Mouse (Mus musculus) heart, postnatal 0 days (tissue): Measurements from ENCODE around the gene Neu4.

ENCODE experiments used
- CTCF ChIP-seq: IDR thresholded peaks from 2 replicates; pipeline ENCODE4 v1.5.1; 2016; ENCODE audit warnings: antibody characterized with exemption, control low read depth, low read depth
- EP300 ChIP-seq: IDR thresholded peaks from 2 replicates; pipeline ENCODE4 v1.6.1; 2016; ENCODE audit warnings: antibody characterized with exemption, low read depth

GRCm38 (mm10) chr1:94052373-94052772 lies 32.1 kb downstream of the Neu4 start, which contains the start of gene Pdcd1:
- TF ChIP-seq CTCF (no peak), EP300 (no peak)
